Mouse (Mus musculus) heart, postnatal 0 days (tissue): Measurements from ENCODE around the gene Crtap.

Source experiments
- CTCF ChIP-seq: IDR thresholded peaks from 2 replicates; pipeline ENCODE4 v1.5.1; 2016; ENCODE audit warnings: antibody characterized with exemption, control low read depth, low read depth
- EP300 ChIP-seq: IDR thresholded peaks from 2 replicates; pipeline ENCODE4 v1.6.1; 2016; ENCODE audit warnings: antibody characterized with exemption, low read depth

DNA sequence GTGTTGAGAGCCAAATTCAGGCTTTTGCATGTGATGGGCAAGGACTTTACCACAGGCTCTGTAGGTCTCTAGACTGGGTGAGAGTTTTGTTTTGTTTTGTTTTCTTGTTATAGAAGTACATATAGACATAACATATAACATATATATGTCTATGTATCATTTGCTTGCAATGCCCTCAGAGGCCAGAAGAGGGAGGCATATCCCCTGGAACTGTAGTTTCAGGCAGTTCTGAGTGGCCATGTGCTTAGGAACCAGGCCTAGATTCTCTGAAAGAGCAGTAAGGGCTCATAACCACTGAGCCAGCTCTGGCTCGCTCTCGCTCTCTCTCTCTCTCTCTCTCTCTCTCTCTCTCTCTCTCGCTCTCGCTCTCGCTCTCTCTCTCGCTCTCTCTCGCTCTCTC, 27.7 kb upstream of the Crtap start:
- TF ChIP-seq CTCF (peak; percentile 62), EP300 (no peak)
